Mouse (Mus musculus) brain, embryonic 14.5 days (tissue): ENCODE measurements at regions not wholly inside any gene's neighbourhood (a gene's known extent, or its start where the extent isn't known, plus 50 kb on each side); places are given as distances from the start of the nearest gene placed in this dataset.

Experiments used
- CTCF ChIP-seq: fragments of 200-500 bp; IDR thresholded peaks from 2 replicates; pipeline ENCODE4 v1.5.1; 2012; ENCODE audit warnings: inconsistent platforms, mild to moderate bottlenecking, moderate library complexity, borderline replicate concordance; ENCODE audit not compliant: insufficient read depth, insufficient read length; ENCODE audit errors: extremely low read depth
- POLR2A ChIP-seq: fragments of 200-500 bp; IDR thresholded peaks from 2 replicates; pipeline ENCODE4 v1.6.1; 2012; ENCODE audit warnings: mild to moderate bottlenecking, inconsistent platforms, borderline replicate concordance; ENCODE audit not compliant: poor library complexity, insufficient read depth, insufficient read length, severe bottlenecking; ENCODE audit errors: extremely low read depth

GRCm38 (mm10) chr3:140182690-140183089, 977.2 kb downstream of the Stpg2 start:
- TF ChIP-seq CTCF (no peak), POLR2A (no peak)
